Mouse (Mus musculus) G1E-ER4 (cell line): ENCODE measurements around the gene Olfr770. TPM values are rescaled to one million over a fixed set of nuclear protein-coding genes. Genes with fewer than 3 reads are reported as not detected.
"Not testable (repeated sequence)": the region's sequence is repeated elsewhere in the genome, so short reads cannot be mapped to it uniquely, and the experiment has no call there.

Experiments used
- GATA1 ChIP-seq: IDR thresholded peaks from one replicate; pipeline ENCODE4 v1.8.0; 2012; ENCODE audit warnings: low read length, inconsistent platforms
- polyA plus RNA-seq: library from polyadenylated mRNA; stranded (reverse); fragments of >175 nt; gene quantifications from 2 replicates; pipeline ENCODE4 v1.2.3, GENCODE M21; 2012

Gene Olfr770
- polyA plus RNA-seq = not detected in 2 replicates

GRCm38 (mm10) chr10:129138898-129139297 is at the start of gene Olfr770:
Olfr770 (minus strand) TSS chr10:129138998.
- TF ChIP-seq GATA1 = no peak

GRCm38 (mm10) chr10:129187319-129187718 is 48.5 kb upstream of the Olfr770 start, which contains the start of gene Olfr773:
Olfr773 (minus strand) TSS chr10:129187419.
- TF ChIP-seq GATA1 = not testable (repeated sequence)

GRCm38 (mm10) chr10:129177821-129178220 is 39.0 kb upstream of the Olfr770 start, which contains the start of gene Olfr772:
Olfr772 (minus strand) TSS chr10:129177921.
- not testable (repeated sequence) for TF ChIP-seq GATA1

GRCm38 (mm10) chr10:129164651-129165050 is 25.9 kb upstream of the Olfr770 start, which contains the start of gene Olfr771:
Olfr771 (minus strand) TSS chr10:129164751.
- TF ChIP-seq GATA1 = no peak

GRCm38 (mm10) chr10:129117761-129118160 is 21.0 kb downstream of the Olfr770 start, which contains the start of gene Olfr769:
Olfr769 (minus strand) TSS chr10:129117861.
- TF ChIP-seq GATA1 = no peak

- TF ChIP-seq GATA1 = no peak
These were observed 23.7 kb downstream of the Olfr770 start for GRCm38 (mm10) chr10:129115146-129115545.

- no peak for TF ChIP-seq GATA1
These were observed 37.6 kb downstream of the Olfr770 start for GRCm38 (mm10) chr10:129101231-129101630.

- no peak for TF ChIP-seq GATA1
These were observed 39.5 kb downstream of the Olfr770 start, which contains the start of gene Olfr768 for GRCm38 (mm10) chr10:129099275-129099674. Olfr768 (minus strand) TSS chr10:129099375.

GRCm38 (mm10) chr10:129082810-129083209 is 56.0 kb downstream of the Olfr770 start, which contains the start of gene Olfr767:
Olfr767 (minus strand) TSS chr10:129082910.
- not testable (repeated sequence) for TF ChIP-seq GATA1

Other genes starting within 250 kb of the Olfr770 start
- gene Gdf11, start 247.3 kb downstream of the Olfr770 start, polyA plus RNA-seq = 0.02 and 0.04 TPM in 2 replicates
- not detected in 2 replicates for gene Cd63, start 238.0 kb downstream of the Olfr770 start, polyA plus RNA-seq
- gene Rdh5, start 216.1 kb downstream of the Olfr770 start, polyA plus RNA-seq = 0.61 and 0.65 TPM in 2 replicates
- 105 and 109 TPM in 2 replicates for gene Bloc1s1, start 215.0 kb downstream of the Olfr770 start, polyA plus RNA-seq
- gene Itga7, start 205.2 kb downstream of the Olfr770 start, polyA plus RNA-seq = 0.43 and 0.71 TPM in 2 replicates
- 0.06 TPM in 1 of 2 replicates, not detected in the other for gene Mettl7b, start 178.0 kb downstream of the Olfr770 start, polyA plus RNA-seq
- gene Olfr9, start 149.6 kb downstream of the Olfr770 start, polyA plus RNA-seq = not detected in 2 replicates
- not detected in 2 replicates for gene Olfr763, start 128.2 kb downstream of the Olfr770 start, polyA plus RNA-seq
- gene Olfr764-ps1, start 99.1 kb downstream of the Olfr770 start, polyA plus RNA-seq = not detected in 2 replicates
- gene Olfr765, start 89.0 kb downstream of the Olfr770 start, polyA plus RNA-seq = not detected in 2 replicates
- gene Olfr766-ps1, start 70.0 kb downstream of the Olfr770 start, polyA plus RNA-seq = not detected in 2 replicates
- not detected in 2 replicates for gene Olfr767, start 56.1 kb downstream of the Olfr770 start, polyA plus RNA-seq
- not detected in 2 replicates for gene Olfr768, start 39.6 kb downstream of the Olfr770 start, polyA plus RNA-seq
- not detected in 2 replicates for gene Olfr769, start 21.1 kb downstream of the Olfr770 start, polyA plus RNA-seq
- gene Olfr771, start 25.8 kb upstream of the Olfr770 start, polyA plus RNA-seq = not detected in 2 replicates
- not detected in 2 replicates for gene Olfr772, start 38.9 kb upstream of the Olfr770 start, polyA plus RNA-seq
- gene Olfr773, start 48.4 kb upstream of the Olfr770 start, polyA plus RNA-seq = not detected in 2 replicates
- gene Olfr774, start 97.2 kb upstream of the Olfr770 start, polyA plus RNA-seq = not detected in 2 replicates
- gene Olfr775, start 109.4 kb upstream of the Olfr770 start, polyA plus RNA-seq = not detected in 2 replicates
- not detected in 2 replicates for gene Olfr776, start 120.1 kb upstream of the Olfr770 start, polyA plus RNA-seq
- not detected in 2 replicates for gene Olfr777, start 132.5 kb upstream of the Olfr770 start, polyA plus RNA-seq
- gene Olfr780, start 179.1 kb upstream of the Olfr770 start, polyA plus RNA-seq = not detected in 2 replicates
- not detected in 2 replicates for gene Olfr781, start 189.9 kb upstream of the Olfr770 start, polyA plus RNA-seq
- gene Olfr782, start 209.9 kb upstream of the Olfr770 start, polyA plus RNA-seq = not detected in 2 replicates
- gene Olfr784, start 245.1 kb upstream of the Olfr770 start, polyA plus RNA-seq = not detected in 2 replicates